ENCODE assay signal across 12 mouse cellular contexts in the genomic region with DNA sequence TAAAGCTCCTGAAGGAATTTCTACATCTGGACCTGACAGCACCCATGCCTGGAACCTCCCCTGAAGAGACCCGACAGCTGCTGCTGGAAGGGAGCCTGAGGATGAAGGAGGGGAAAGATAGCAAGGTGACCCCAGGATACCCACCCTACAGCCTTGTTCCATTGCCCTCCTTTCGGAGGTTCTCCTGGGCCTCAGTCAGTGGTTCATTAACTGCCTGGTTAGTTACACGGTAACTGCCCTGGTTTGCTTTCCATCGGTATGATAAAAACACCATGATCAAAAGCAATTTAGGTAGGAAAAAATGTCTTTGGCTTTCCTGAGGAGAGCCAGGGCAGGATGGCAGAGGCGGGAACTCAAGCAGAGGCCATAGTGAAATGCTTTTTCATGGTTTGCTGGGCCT. TPM values are rescaled to one million over a fixed set of nuclear protein-coding genes. Genes with fewer than 3 reads are reported as not detected.
DNase-seq lines count a peak whose midpoint lies in the region; ATAC-seq and TF ChIP-seq lines count a peak whose summit lies in the region.
"Had no signal": no experiment of that assay in that cellular context is flagged by ENCODE, and none has a peak within 500 bp of the region (broad histone marks: within the 10 kb centered on the region; RNA-seq: fewer than 3 reads in every experiment).

No protein-coding gene starts in this region.

- peak overlapping the region; percentile 77 for H3K4me2 ChIP-seq in lung, embryonic 14.5 days
- H3K4me2 ChIP-seq in hindbrain, embryonic 11.5 days (replicated peaks; ENCODE audit: low read depth, low read length), result peak overlapping the region; percentile 76
- peak overlapping the region; percentile 70 for H3K4me2 ChIP-seq in kidney, postnatal 0 days (ENCODE audit: low read length)
- peak overlapping the region; percentile 75 for H3K4me2 ChIP-seq in neural tube, embryonic 12.5 days (replicated peaks)

- no peak for ATAC-seq in lung, embryonic 14.5 days (ENCODE audit: insufficient read depth)
- no peak for ATAC-seq in hindbrain, embryonic 11.5 days (ENCODE audit: low FRiP score)
- no peak for ATAC-seq in kidney, postnatal 0 days (replicated peaks; ENCODE audit: low FRiP score, low read depth)
- no peak for ATAC-seq in neural tube, embryonic 12.5 days (ENCODE audit: low FRiP score, low read depth)

- peaks cover 83% of the 10 kb centered on the region for H3K36me3 ChIP-seq in lung, embryonic 14.5 days (ENCODE audit: insufficient read depth)
- no peaks in the 10 kb centered on the region for H3K36me3 ChIP-seq in hindbrain, embryonic 11.5 days (ENCODE audit: control insufficient read depth, insufficient read depth, low read length)
- peaks cover 23% of the 10 kb centered on the region for H3K36me3 ChIP-seq in kidney, postnatal 0 days (ENCODE audit: insufficient read depth, low read length)
- peaks cover 18% of the 10 kb centered on the region for H3K36me3 ChIP-seq in neural tube, embryonic 12.5 days

- TF ChIP-seq CTCF in lung, embryonic 14.5 days (IDR thresholded peaks at IDR 0.05; ENCODE audit: low read depth), result no peak
- TF ChIP-seq CTCF in kidney, postnatal 0 days (IDR thresholded peaks at IDR 0.05; ENCODE audit: low read depth), result no peak

- no peaks in the 10 kb centered on the region for H3K27me3 ChIP-seq in lung, embryonic 14.5 days (ENCODE audit: insufficient read depth, low read length)
- no peaks in the 10 kb centered on the region; the same call in 1 of the 2 replicates for H3K27me3 ChIP-seq in hindbrain, embryonic 11.5 days (ENCODE audit: control insufficient read depth, insufficient read depth, low read length)
- no peaks in the 10 kb centered on the region for H3K27me3 ChIP-seq in kidney, postnatal 0 days (ENCODE audit: insufficient read depth, low read length)
- H3K27me3 ChIP-seq in neural tube, embryonic 12.5 days (replicated peaks), result peaks cover 18% of the 10 kb centered on the region

- no peak overlapping the region for H3K9ac ChIP-seq in lung, embryonic 14.5 days
- no peak overlapping the region for H3K9ac ChIP-seq in hindbrain, embryonic 11.5 days (ENCODE audit: low read depth, low read length)
- no peak overlapping the region for H3K9ac ChIP-seq in kidney, postnatal 0 days (ENCODE audit: low read depth, low read length)
- no peak overlapping the region for H3K9ac ChIP-seq in neural tube, embryonic 12.5 days
- H3K9ac ChIP-seq: limb, embryonic 15.5 days had no signal

- 82% methylated on average over 5 of the region's 5 CpGs for whole genome bisulfite sequencing in lung, embryonic 14.5 days
- WGBS in hindbrain, embryonic 11.5 days, result 88% methylated on average over 5 of the region's 5 CpGs
- 52% methylated on average over 5 of the region's 5 CpGs for WGBS in kidney, postnatal 0 days
- 80% methylated on average over 5 of the region's 5 CpGs for WGBS in neural tube, embryonic 12.5 days

- H3K4me3 ChIP-seq in lung, embryonic 14.5 days (ENCODE audit: low read depth, low read length), result no peak overlapping the region
- no peak overlapping the region for H3K4me3 ChIP-seq in hindbrain, embryonic 11.5 days (ENCODE audit: low read depth, low read length)
- peak overlapping the region; percentile 29; the same call in 1 of the 2 replicates for H3K4me3 ChIP-seq in kidney, postnatal 0 days (replicated peaks; ENCODE audit: low read depth, low read length)
- no peak overlapping the region for H3K4me3 ChIP-seq in neural tube, embryonic 12.5 days

- no peak for DNase-seq in lung, embryonic 14.5 days
- DNase-seq in lung, postnatal 25 days (ENCODE audit: low spot score), result no peak
- DNase-seq in hindbrain, embryonic 11.5 days (ENCODE audit: low spot score), result no peak
- no peak for DNase-seq in kidney, postnatal 0 days (ENCODE audit: low spot score)
- DNase-seq in adrenal gland, adult 8-10 months, result no peak
- DNase-seq in ovary, postnatal 10 days (ENCODE audit: low spot score), result no peak
- DNase-seq: spleen, adult 18-20 months had no signal

- H3K4me1 ChIP-seq in lung, embryonic 14.5 days (ENCODE audit: insufficient read depth), result no peaks in the 10 kb centered on the region; the same call in none of the 2 replicates
- peaks cover 6% of the 10 kb centered on the region; the same call in 1 of the 2 replicates for H3K4me1 ChIP-seq in hindbrain, embryonic 11.5 days (replicated peaks; ENCODE audit: control insufficient read depth, insufficient read depth, low read length)
- peaks cover 5% of the 10 kb centered on the region; the same call in 1 of the 2 replicates for H3K4me1 ChIP-seq in kidney, postnatal 0 days (replicated peaks; ENCODE audit: insufficient read depth, low read length)
- peaks cover 18% of the 10 kb centered on the region for H3K4me1 ChIP-seq in neural tube, embryonic 12.5 days

- no peaks in the 10 kb centered on the region for H3K9me3 ChIP-seq in lung, embryonic 14.5 days (ENCODE audit: low read depth, low read length)
- no peaks in the 10 kb centered on the region for H3K9me3 ChIP-seq in hindbrain, embryonic 11.5 days (ENCODE audit: control insufficient read depth, low read length)
- H3K9me3 ChIP-seq in kidney, postnatal 0 days (replicated peaks; ENCODE audit: low read length), result no peaks in the 10 kb centered on the region
- no peaks in the 10 kb centered on the region for H3K9me3 ChIP-seq in neural tube, embryonic 12.5 days
- H3K9me3 ChIP-seq: G1E; limb, embryonic 15.5 days had no signal

- no peak overlapping the region for H3K27ac ChIP-seq in lung, embryonic 14.5 days (ENCODE audit: low read depth)
- peak overlapping the region; percentile 7; the same call in 1 of the 2 replicates for H3K27ac ChIP-seq in hindbrain, embryonic 11.5 days (ENCODE audit: low read depth, low read length)
- H3K27ac ChIP-seq in kidney, postnatal 0 days, result peak overlapping the region; percentile 93; the same call in 1 of the 2 replicates
- no peak overlapping the region for H3K27ac ChIP-seq in neural tube, embryonic 12.5 days
- H3K27ac ChIP-seq: limb, embryonic 15.5 days had no signal

RNA-seq across cellular contexts. Expression of a gene that starts 7.1 kb away (rescaled TPM):
- polyA plus RNA-seq in lung, embryonic 14.5 days (2014; fragmentation: Nextera tagmentation; extraction: Ambion mirVana), result 0.75 and 0.77 TPM in 2 replicates
- 0.18 and 0.28 TPM in 2 replicates for polyA plus RNA-seq in hindbrain, embryonic 11.5 days (2014; fragmentation: Nextera tagmentation; extraction: Ambion mirVana)
- 0.68 and 0.83 TPM in 2 replicates for polyA plus RNA-seq in kidney, postnatal 0 days (2015; fragmentation: Nextera tagmentation; extraction: Ambion mirVana)
- polyA plus RNA-seq in neural tube, embryonic 12.5 days (2016; fragmentation: Nextera tagmentation; extraction: Ambion mirVana), result 0.80 and 1.2 TPM in 2 replicates
- 1 to 10 TPM in 3 of 4 experiments, under 1 TPM in 1; 0.73 to 2.0 (median 1.3) TPM for total RNA-seq in adrenal gland, adult 8-10 months (2022)
- total RNA-seq: G1E had no signal
- polyA plus RNA-seq: G1E had no signal

RNA-seq across cellular contexts. Expression of a gene that starts 36.4 kb away (rescaled TPM):
- polyA plus RNA-seq in lung, embryonic 14.5 days (2014; fragmentation: Nextera tagmentation; extraction: Ambion mirVana), result 13.5 and 18.5 TPM in 2 replicates
- polyA plus RNA-seq in hindbrain, embryonic 11.5 days (2014; fragmentation: Nextera tagmentation; extraction: Ambion mirVana), result 4.0 and 4.6 TPM in 2 replicates
- polyA plus RNA-seq in kidney, postnatal 0 days (2015; fragmentation: Nextera tagmentation; extraction: Ambion mirVana), result 18.3 and 19.3 TPM in 2 replicates
- polyA plus RNA-seq in neural tube, embryonic 12.5 days (2016; fragmentation: Nextera tagmentation; extraction: Ambion mirVana), result 10.4 and 10.6 TPM in 2 replicates
- total RNA-seq in adrenal gland, adult 8-10 months (2022), result 10 to 100 TPM in 3 of 4 experiments, 1 to 10 TPM in 1; 8.7 to 19.5 (median 15.4) TPM

RNA-seq across cellular contexts. Expression of a gene that starts 43.5 kb away (rescaled TPM):
- 11.5 and 11.6 TPM in 2 replicates for polyA plus RNA-seq in lung, embryonic 14.5 days (2014; fragmentation: Nextera tagmentation; extraction: Ambion mirVana)
- 1.4 and 2.0 TPM in 2 replicates for polyA plus RNA-seq in hindbrain, embryonic 11.5 days (2014; fragmentation: Nextera tagmentation; extraction: Ambion mirVana)
- 32.9 and 35.0 TPM in 2 replicates for polyA plus RNA-seq in kidney, postnatal 0 days (2015; fragmentation: Nextera tagmentation; extraction: Ambion mirVana)
- polyA plus RNA-seq in neural tube, embryonic 12.5 days (2016; fragmentation: Nextera tagmentation; extraction: Ambion mirVana), result 0.32 and 0.55 TPM in 2 replicates
- total RNA-seq in adrenal gland, adult 8-10 months (2022), result 1 to 10 TPM; 2.1 to 6.0 (median 4.4) TPM

RNA-seq across cellular contexts. Expression of a gene that starts 50.0 kb away (rescaled TPM):
- 0.18 TPM in 1 of 2 replicates, not detected in the other for polyA plus RNA-seq in lung, embryonic 14.5 days (2014; fragmentation: Nextera tagmentation; extraction: Ambion mirVana)
- 2.7 and 4.3 TPM in 2 replicates for polyA plus RNA-seq in hindbrain, embryonic 11.5 days (2014; fragmentation: Nextera tagmentation; extraction: Ambion mirVana)
- polyA plus RNA-seq in kidney, postnatal 0 days (2015; fragmentation: Nextera tagmentation; extraction: Ambion mirVana), result 0.41 and 0.78 TPM in 2 replicates
- polyA plus RNA-seq in neural tube, embryonic 12.5 days (2016; fragmentation: Nextera tagmentation; extraction: Ambion mirVana), result 0.24 and 1.7 TPM in 2 replicates
- total RNA-seq in adrenal gland, adult 8-10 months (2022), result not detected
- total RNA-seq: adrenal gland, postnatal 10 days; gastrocnemius, adult 8-10 months had no signal

Comparison
In these comparisons a context has a peak if more than half of its experiments do, and no peak if none do; other contexts are left out.
1. H3K27ac ChIP-seq: peak in hindbrain, embryonic 11.5 days (single experiment) and kidney, postnatal 0 days (single experiment); none in lung, embryonic 14.5 days (single experiment) and neural tube, embryonic 12.5 days (single experiment).
2. Peak in every context shown above with its lines, with median percentiles within 50 percentile points of each other: H3K4me2 ChIP-seq.